Mouse (Mus musculus): ENCODE data around the gene Vstm2l.

DNA sequence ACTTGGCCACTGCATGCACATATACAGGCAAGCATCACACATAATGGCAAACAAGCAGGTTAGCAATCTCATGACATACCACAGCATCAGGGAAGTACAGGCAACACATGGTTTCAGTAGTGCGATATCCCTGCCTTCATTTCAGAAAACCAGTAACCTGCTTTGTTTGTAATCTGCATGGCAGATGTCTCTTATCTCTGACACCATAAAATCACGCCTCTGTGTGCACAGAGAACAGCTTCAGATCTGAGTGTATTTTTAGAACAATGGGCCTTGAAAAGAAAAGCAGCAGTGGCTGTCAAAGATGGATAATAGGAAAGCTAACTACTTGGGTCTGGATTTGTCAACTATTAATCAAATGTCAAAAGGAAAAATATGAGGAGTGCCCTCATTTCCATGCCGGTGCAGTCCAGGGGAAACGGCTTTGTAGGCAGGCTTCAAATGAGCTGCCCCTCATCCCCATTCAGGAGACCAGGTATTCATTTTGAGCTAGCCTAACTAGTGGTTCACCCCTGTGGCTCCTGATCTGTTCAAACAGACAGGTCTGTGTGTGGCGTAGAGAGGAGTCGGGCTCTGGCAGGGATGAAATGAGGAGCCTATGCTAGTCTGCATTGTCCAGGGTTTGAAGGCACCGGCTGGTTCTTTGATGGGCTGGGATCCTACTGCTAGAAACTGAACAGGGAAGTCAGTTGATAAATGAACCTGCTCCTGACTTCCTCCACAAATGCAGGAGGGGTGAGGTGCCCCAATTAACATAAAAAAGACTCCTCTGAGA lies 74.2 kb downstream of the Vstm2l start:
- TF ChIP-seq POLR2A (IDR thresholded peaks at IDR 0.05; ENCODE audit: control insufficient read depth, low read depth, low read length) (no peak), CTCF (IDR thresholded peaks at IDR 0.05; ENCODE audit: control insufficient read depth, insufficient read depth, insufficient replicate concordance, low read depth, low read length) (no peak)
